Mouse (Mus musculus) embryo, embryonic 10.5 days (tissue): ENCODE measurements around the gene Fcgr4.
A peak's percentile ranks its signal among the peaks of the same experiment; 100 is the strongest.
"Not testable (repeated sequence)": the region's sequence is repeated elsewhere in the genome, so short reads cannot be mapped to it uniquely, and the experiment has no call there.

ENCODE experiments used
- DNase-seq: peaks from one replicate; pipeline ENCODE4 v3.0.0-alpha.2; 2015; ENCODE audit warnings: low spot score

Gene Fcgr4

GRCm38 (mm10) chr1:171053305-171053704 lies 34.6 kb downstream of the Fcgr4 start:
- DNase-seq = no peak

- no peak for DNase-seq
Observed at GRCm38 (mm10) chr1:171057253-171057652, 38.5 kb downstream of the Fcgr4 start.

DNA sequence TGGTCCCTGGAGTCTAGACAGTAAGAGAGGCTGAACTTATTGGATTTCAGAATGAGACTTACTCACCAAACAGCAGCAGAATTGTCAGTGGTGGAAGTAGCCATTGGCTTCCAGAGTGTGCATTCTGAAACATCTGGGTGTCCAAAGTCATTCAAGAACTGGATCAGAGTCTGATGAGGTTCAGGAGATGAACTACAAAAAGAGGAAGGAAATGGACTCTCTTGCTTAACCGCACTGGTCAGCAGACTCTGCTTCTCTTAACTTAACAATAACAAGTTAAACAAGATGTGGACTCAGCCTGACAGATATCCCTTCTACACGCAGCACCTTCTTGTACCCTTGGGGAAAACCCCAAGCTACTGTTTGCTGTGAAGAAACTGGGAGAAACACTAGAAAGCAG lies 40.5 kb downstream of the Fcgr4 start:
- DNase-seq = no peak

- no peak for DNase-seq
Observed at GRCm38 (mm10) chr1:171060392-171060791, 41.7 kb downstream of the Fcgr4 start.

GRCm38 (mm10) chr1:171061566-171061965 lies 42.8 kb downstream of the Fcgr4 start:
- DNase-seq = no peak

DNA sequence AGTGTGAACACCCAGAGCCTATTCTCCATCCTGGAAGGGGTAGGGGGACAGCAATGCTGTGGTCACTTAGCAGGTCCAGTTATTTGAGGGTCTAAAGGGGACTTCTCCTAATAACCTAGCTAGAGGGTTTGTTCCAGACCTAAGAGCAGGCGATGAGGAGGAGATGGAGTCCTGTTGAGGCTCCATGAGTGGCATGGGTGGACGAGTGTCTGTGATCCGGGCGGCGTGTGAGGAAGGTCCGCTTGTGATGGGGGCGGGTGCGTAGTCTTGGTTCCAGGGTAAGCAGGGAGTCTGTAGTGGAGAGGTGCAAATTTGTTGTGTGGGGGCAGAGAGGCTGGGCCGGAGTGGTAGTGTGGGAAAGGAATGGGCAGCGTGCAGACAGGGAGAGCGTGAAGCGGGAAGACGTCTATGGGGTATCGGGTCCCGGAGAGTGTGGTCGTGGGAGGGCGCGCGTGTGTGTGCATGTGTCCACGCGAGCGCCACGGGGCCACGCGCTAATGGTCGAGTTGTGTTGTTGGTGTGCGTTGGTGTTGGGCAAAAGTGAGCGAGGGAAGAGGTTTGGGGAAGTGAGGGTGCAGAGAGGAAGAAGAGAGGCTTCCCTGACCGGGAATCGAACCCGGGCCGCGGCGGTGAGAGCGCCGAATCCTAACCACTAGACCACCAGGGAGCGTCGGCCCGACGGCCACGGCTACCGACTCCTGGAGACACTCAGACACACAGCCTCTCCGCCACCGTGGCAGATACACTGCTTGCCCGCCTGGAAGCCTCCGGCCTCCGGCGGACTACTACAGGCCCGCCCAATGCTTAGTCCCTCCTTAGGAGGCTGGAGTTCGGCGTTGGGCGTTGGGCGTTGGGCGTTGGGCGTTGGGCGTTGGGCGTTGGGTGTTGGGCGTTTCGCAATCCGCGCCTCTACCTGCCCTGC lies 45.1 kb downstream of the Fcgr4 start:
- DNase-seq = peak; percentile 65

GRCm38 (mm10) chr1:171064491-171065242 lies 45.9 kb downstream of the Fcgr4 start, which contains the start of gene Fcgr3:
Fcgr3 (minus strand) TSS chr1:171064935.
- peak; percentile 85 for DNase-seq

DNA sequence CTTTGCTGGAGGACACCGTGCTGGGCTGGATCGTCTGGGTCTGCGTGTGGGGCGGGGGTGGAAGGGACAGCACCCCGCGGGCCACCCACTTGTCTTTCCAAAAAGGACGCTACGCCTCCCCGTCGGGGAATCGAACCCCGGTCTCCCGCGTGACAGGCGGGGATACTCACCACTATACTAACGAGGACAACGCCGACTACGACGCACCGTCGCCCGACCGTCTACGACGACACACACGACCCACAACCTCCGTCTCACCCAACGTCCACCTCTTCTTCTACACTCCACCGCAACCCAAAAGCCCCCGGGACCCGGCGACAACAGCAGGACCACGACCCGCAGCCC lies 46.5 kb downstream of the Fcgr4 start:
- DNase-seq = not testable (repeated sequence)

- DNase-seq = not testable (repeated sequence)
Observed at GRCm38 (mm10) chr1:171065768-171066167, 47.0 kb downstream of the Fcgr4 start.

DNA sequence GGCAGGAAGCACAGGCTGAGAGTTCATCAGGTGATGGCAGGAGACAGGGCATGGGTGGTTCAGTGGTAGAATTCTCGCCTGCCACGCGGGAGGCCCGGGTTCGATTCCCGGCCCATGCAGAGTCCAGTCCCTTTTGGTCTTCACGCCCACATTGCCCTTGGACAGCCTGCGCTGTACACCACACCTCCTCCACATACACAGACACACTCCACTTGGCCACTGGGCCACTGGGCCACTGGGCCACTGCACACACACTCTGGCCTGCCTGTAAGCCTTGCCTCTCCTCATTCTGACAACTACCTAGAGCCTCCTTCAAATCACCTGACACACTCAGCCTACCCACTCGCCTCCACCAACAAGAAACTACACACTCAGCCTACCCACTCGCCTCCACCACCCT lies 47.9 kb downstream of the Fcgr4 start:
- DNase-seq = not testable (repeated sequence)

GRCm38 (mm10) chr1:171067928-171068327 lies 49.2 kb downstream of the Fcgr4 start:
- not testable (repeated sequence) for DNase-seq

GRCm38 (mm10) chr1:171069508-171069907 lies 50.8 kb downstream of the Fcgr4 start:
- DNase-seq = peak; percentile 69

DNA sequence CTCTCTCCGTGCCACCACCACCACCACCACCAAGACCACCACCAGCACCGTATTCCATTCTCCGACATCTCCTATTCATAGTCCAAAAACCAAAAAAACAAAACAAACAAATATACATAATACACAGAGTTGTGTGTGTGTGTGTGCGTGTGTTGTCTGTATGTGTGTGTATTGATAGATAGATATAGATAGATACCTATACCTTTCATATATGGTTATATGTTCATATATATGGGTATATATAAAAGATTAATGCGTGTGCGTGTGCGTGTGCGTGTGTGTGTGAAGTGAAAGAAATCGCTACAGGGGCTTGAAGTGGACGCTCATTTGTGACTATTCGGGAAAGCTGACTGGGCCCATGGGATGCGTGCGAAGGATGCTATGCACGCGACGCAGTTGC lies 52.2 kb downstream of the Fcgr4 start:
- not testable (repeated sequence) for DNase-seq

DNA sequence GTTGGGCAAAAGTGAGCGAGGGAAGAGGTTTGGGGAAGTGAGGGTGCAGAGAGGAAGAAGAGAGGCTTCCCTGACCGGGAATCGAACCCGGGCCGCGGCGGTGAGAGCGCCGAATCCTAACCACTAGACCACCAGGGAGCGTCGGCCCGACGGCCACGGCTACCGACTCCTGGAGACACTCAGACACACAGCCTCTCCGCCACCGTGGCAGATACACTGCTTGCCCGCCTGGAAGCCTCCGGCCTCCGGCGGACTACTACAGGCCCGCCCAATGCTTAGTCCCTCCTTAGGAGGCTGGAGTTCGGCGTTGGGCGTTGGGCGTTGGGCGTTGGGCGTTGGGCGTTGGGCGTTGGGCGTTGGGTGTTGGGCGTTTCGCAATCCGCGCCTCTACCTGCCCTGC lies 53.0 kb downstream of the Fcgr4 start:
- not testable (repeated sequence) for DNase-seq

DNA sequence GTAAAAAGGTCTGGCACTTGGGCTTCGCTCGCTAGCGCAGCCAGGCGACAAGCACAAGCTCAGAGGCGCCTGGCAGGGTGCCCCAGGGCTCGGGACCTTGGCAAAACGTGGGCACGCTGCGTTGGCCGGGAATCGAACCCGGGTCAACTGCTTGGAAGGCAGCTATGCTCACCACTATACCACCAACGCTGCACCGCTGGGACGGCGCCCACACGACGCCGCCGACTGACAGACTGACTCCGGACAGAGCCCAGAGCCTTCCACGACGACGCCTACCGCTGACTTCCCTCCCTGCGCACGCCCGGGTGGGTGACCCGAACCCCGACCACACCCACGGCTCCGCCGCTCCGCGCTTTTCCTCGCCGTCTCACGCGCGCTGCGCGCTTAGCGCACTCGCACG lies 53.5 kb downstream of the Fcgr4 start:
- DNase-seq = not testable (repeated sequence)

DNA sequence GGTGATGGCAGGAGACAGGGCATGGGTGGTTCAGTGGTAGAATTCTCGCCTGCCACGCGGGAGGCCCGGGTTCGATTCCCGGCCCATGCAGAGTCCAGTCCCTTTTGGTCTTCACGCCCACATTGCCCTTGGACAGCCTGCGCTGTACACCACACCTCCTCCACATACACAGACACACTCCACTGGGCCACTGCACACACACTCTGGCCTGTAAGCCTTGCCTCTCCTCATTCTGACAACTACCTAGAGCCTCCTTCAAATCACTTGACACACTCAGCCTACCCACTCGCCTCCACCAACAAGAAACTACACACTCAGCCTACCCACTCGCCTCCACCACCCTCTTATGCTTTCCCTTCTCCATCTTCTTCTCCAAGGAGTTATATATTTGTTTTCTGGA lies 55.6 kb downstream of the Fcgr4 start:
- DNase-seq = peak; percentile 79

DNA sequence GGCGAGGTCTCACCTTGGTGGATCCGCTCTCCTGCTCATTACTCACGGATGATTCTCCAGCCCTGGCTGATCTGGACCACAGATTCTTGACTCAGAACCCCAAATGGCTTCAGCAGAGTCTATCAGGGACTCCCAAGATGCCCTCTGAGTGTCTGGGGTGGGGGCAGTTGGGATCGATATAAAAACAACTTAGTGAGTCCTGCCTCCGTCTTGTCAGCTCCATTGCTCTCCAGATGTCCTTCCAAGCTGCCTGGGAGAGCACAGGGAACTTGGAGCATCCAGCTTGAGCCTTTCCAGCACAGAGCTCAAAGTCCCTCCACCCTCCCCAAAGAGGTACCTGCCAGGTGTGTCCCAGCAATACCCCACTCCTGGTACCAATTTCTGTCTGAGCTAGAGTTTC lies 57.5 kb downstream of the Fcgr4 start:
- not testable (repeated sequence) for DNase-seq

DNA sequence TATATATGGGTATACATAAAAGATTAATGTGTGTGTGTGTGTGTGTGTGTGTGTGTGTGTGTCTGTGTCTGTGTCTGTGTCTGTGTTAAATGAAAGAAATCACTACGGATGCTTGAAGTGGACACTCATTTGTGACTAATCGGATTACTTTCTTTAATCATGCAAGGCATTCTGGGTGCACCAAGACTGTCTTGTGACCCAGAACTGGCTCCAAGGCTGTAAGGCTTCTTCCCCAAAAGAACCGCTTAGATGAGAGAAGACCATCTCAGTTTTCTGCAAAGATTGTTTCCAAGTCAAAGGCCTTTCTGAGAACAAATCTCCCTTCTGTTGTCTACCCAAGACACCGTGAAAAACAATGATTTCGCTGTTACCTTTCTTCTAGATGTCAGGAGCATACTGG lies 58.5 kb downstream of the Fcgr4 start:
- not testable (repeated sequence) for DNase-seq

DNA sequence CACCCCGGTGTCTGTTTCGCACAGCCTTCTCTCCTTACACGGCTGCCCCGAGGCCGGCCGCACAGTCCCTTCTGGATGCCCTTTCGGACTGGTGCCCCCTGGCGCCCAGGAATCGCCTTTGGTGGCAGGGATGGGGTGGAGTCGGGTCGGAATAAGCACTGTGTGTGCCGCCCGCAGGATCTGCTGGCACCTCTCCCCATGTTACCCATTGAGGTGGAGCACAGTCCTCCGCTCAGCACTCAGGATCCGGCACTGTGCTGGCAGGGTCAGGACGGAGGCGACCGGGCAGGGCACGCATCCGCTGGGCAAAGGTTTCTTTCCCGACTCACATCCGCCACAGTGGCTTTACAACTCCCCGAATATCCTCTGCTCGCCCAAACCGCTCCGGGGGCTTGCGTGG lies 59.2 kb downstream of the Fcgr4 start:
- not testable (repeated sequence) for DNase-seq

DNA sequence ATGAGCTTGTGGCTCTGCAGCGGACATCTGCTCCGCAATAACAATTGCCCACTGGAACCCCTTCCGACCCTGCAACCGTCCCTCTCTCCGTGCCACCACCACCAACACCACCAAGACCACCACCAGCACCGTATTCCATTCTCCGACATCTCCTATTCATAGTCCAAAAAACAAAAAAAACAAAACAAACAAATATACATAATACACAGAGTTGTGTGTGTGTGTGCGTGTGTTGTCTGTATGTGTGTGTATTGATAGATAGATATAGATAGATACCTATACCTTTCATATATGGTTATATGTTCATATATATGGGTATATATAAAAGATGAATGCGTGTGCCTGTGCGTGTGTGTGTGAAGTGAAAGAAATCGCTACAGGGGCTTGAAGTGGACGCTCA lies 59.7 kb downstream of the Fcgr4 start:
- peak; percentile 35 for DNase-seq

GRCm38 (mm10) chr1:171079345-171079744 lies 60.6 kb downstream of the Fcgr4 start:
- DNase-seq = not testable (repeated sequence)
